Mouse (Mus musculus): ENCODE measurements at regions not wholly inside any gene's neighbourhood (a gene's known extent, or its start where the extent isn't known, plus 50 kb on each side); places are given as distances from the start of the nearest gene placed in this dataset.

- H3K27me3 ChIP-seq, result no peaks in the 10 kb centered on the region
- no peaks in the 10 kb centered on the region for H3K9me3 ChIP-seq
- no peak overlapping the region for H3K9ac ChIP-seq (replicated peaks)
- no peak overlapping the region for H3K4me2 ChIP-seq (replicated peaks)
- H3K27ac ChIP-seq (replicated peaks), result no peak overlapping the region
- no peak overlapping the region for H3K4me3 ChIP-seq
- no peak for ATAC-seq (replicated peaks)
- no peaks in the 10 kb centered on the region for H3K36me3 ChIP-seq
- WGBS, result 86% methylated on average over 16 of the region's 16 CpGs
- H3K4me1 ChIP-seq, result peaks cover 13% of the 10 kb centered on the region
These were observed 63.1 kb upstream of the Ppm1b start for GRCm38 (mm10) chr17:84893273-84894033.

GRCm38 (mm10) chr17:84895526-84895925 lies 61.0 kb upstream of the Ppm1b start:
- 88% methylated on average over 3 of the region's 3 CpGs for WGBS
- no peak for ATAC-seq (replicated peaks)
- Histone ChIP-seq H3K27me3 (no peaks in the 10 kb centered on the region), H3K4me1 (peaks cover 11% of the 10 kb centered on the region), H3K9ac (replicated peaks) (no peak overlapping the region), H3K9me3 (no peaks in the 10 kb centered on the region), H3K4me2 (replicated peaks) (no peak overlapping the region), H3K4me3 (no peak overlapping the region), H3K27ac (replicated peaks) (no peak overlapping the region), H3K36me3 (no peaks in the 10 kb centered on the region)

GRCm38 (mm10) chr17:84896572-84896971 lies 60.0 kb upstream of the Ppm1b start:
- H3K9ac ChIP-seq (replicated peaks), result no peak overlapping the region
- H3K4me1 ChIP-seq, result peaks cover under 1% of the 10 kb centered on the region; the same call in 1 of the 2 replicates
- H3K4me2 ChIP-seq (replicated peaks), result no peak overlapping the region
- H3K36me3 ChIP-seq, result no peaks in the 10 kb centered on the region
- WGBS, result 77% methylated on average over 5 of the region's 5 CpGs
- H3K4me3 ChIP-seq, result no peak overlapping the region
- no peak for ATAC-seq (replicated peaks)
- H3K27ac ChIP-seq (replicated peaks), result no peak overlapping the region
- no peaks in the 10 kb centered on the region for H3K27me3 ChIP-seq
- H3K9me3 ChIP-seq, result no peaks in the 10 kb centered on the region

- H3K27ac ChIP-seq (replicated peaks), result no peak overlapping the region
- ATAC-seq (replicated peaks), result no peak
- no peaks in the 10 kb centered on the region for H3K9me3 ChIP-seq
- whole genome bisulfite sequencing, result 98% methylated on average over 4 of the region's 4 CpGs
- no peak overlapping the region for H3K9ac ChIP-seq (replicated peaks)
- H3K27me3 ChIP-seq, result no peaks in the 10 kb centered on the region
- no peak overlapping the region for H3K4me3 ChIP-seq
- no peak overlapping the region for H3K4me2 ChIP-seq (replicated peaks)
- H3K36me3 ChIP-seq, result no peaks in the 10 kb centered on the region
- H3K4me1 ChIP-seq, result no peaks in the 10 kb centered on the region
These were observed 58.1 kb upstream of the Ppm1b start for GRCm38 (mm10) chr17:84898407-84898806.

- H3K4me3 ChIP-seq, result no peak overlapping the region
- no peaks in the 10 kb centered on the region for H3K9me3 ChIP-seq
- ATAC-seq (replicated peaks), result no peak
- H3K4me1 ChIP-seq, result no peaks in the 10 kb centered on the region
- WGBS, result 90% methylated on average over 9 of the region's 9 CpGs
- no peaks in the 10 kb centered on the region for H3K36me3 ChIP-seq
- no peaks in the 10 kb centered on the region for H3K27me3 ChIP-seq
- H3K9ac ChIP-seq (replicated peaks), result no peak overlapping the region
- H3K27ac ChIP-seq (replicated peaks), result no peak overlapping the region
- no peak overlapping the region for H3K4me2 ChIP-seq (replicated peaks)
These were observed 52.8 kb upstream of the Ppm1b start for GRCm38 (mm10) chr17:84903625-84904337.
